Mouse (Mus musculus): ENCODE data around the gene Gimap7. TPM values are rescaled to one million over a fixed set of nuclear protein-coding genes. Genes with fewer than 3 reads are reported as not detected.

The Gimap7 gene
- polyA plus RNA-seq, 1 experiment from 2014 or later, result not detected

- 67% methylated on average over 5 of the region's 5 CpGs for WGBS
- Histone ChIP-seq H3K9me3 (replicated peaks; ENCODE audit: control insufficient read depth, low read length) (no peaks in the 10 kb centered on the region), H3K4me3 (ENCODE audit: low read depth, low read length) (no peak overlapping the region)
Measured at GRCm38 (mm10) chr6:48700251-48701075, 18.0 kb upstream of the Gimap7 start.

GRCm38 (mm10) chr6:48702146-48702545, 16.3 kb upstream of the Gimap7 start:
- 90% methylated on average over 7 of the region's 7 CpGs for WGBS
- H3K4me3 ChIP-seq (ENCODE audit: low read depth, low read length), result no peak overlapping the region
- no peak overlapping the region for H3K9ac ChIP-seq (ENCODE audit: low read length)
- H3K36me3 ChIP-seq (ENCODE audit: control insufficient read depth, insufficient read depth, low read length), result no peaks in the 10 kb centered on the region
- no peaks in the 10 kb centered on the region for H3K27me3 ChIP-seq (replicated peaks; ENCODE audit: control insufficient read depth, insufficient read depth, low read length)
- no peak for ATAC-seq
- no peak overlapping the region for H3K4me2 ChIP-seq (ENCODE audit: low read length)
- no peak overlapping the region for H3K27ac ChIP-seq (ENCODE audit: low read depth, low read length)
- no peak for DNase-seq (ENCODE audit: low spot score)
- no peaks in the 10 kb centered on the region for H3K4me1 ChIP-seq (ENCODE audit: control insufficient read depth, insufficient read depth, low read length)
- no peaks in the 10 kb centered on the region for H3K9me3 ChIP-seq (replicated peaks; ENCODE audit: control insufficient read depth, low read length)

More at GRCm38 (mm10) chr6:48700251-48701075, 18.0 kb upstream of the Gimap7 start:
- Histone ChIP-seq H3K4me2 (ENCODE audit: low read length) (no peak overlapping the region), H3K4me1 (ENCODE audit: control insufficient read depth, insufficient read depth, low read length) (no peaks in the 10 kb centered on the region), H3K27me3 (replicated peaks; ENCODE audit: control insufficient read depth, insufficient read depth, low read length) (no peaks in the 10 kb centered on the region), H3K27ac (ENCODE audit: low read depth, low read length) (no peak overlapping the region), H3K36me3 (ENCODE audit: control insufficient read depth, insufficient read depth, low read length) (no peaks in the 10 kb centered on the region), H3K9ac (ENCODE audit: low read length) (no peak overlapping the region)
- ATAC-seq (no peak), DNase-seq (ENCODE audit: low spot score) (no peak)

DNA sequence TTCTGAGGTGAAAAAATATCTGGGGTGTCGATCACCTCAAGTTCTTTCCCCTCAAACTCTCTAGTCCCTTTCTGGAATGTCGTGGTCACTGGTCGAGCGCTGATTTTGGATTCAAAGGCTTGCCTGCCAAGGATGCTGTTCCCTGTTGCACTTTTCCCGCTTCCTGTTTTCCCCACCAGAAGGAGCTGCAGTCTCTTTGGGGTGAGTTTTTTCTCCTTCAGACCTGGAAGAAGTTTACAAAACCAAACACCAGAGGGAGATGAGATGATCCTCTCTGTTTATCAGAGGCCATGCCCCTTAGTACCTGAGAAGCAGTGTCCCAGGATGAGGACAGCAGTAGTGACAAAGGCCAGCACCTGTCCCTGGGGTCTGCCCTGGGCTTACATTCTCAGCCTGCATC, 15.8 kb upstream of the Gimap7 start:
- Histone ChIP-seq H3K36me3 (ENCODE audit: control insufficient read depth, insufficient read depth, low read length) (no peaks in the 10 kb centered on the region), H3K9ac (ENCODE audit: low read length) (no peak overlapping the region), H3K9me3 (replicated peaks; ENCODE audit: control insufficient read depth, low read length) (no peaks in the 10 kb centered on the region), H3K27ac (ENCODE audit: low read depth, low read length) (no peak overlapping the region), H3K4me1 (ENCODE audit: control insufficient read depth, insufficient read depth, low read length) (no peaks in the 10 kb centered on the region), H3K27me3 (replicated peaks; ENCODE audit: control insufficient read depth, insufficient read depth, low read length) (no peaks in the 10 kb centered on the region), H3K4me3 (ENCODE audit: low read depth, low read length) (no peak overlapping the region), H3K4me2 (ENCODE audit: low read length) (no peak overlapping the region)
- no peak for DNase-seq (ENCODE audit: low spot score)
- 76% methylated on average over 5 of the region's 5 CpGs for WGBS
- no peak for ATAC-seq

GRCm38 (mm10) chr6:48704146-48704545, 14.3 kb upstream of the Gimap7 start:
- H3K9ac ChIP-seq (ENCODE audit: low read length), result no peak overlapping the region
- no peaks in the 10 kb centered on the region for H3K4me1 ChIP-seq (ENCODE audit: control insufficient read depth, insufficient read depth, low read length)
- H3K9me3 ChIP-seq (replicated peaks; ENCODE audit: control insufficient read depth, low read length), result no peaks in the 10 kb centered on the region
- H3K27me3 ChIP-seq (replicated peaks; ENCODE audit: control insufficient read depth, insufficient read depth, low read length), result no peaks in the 10 kb centered on the region
- H3K4me2 ChIP-seq (ENCODE audit: low read length), result no peak overlapping the region
- H3K4me3 ChIP-seq (ENCODE audit: low read depth, low read length), result no peak overlapping the region
- H3K27ac ChIP-seq (ENCODE audit: low read depth, low read length), result no peak overlapping the region
- ATAC-seq (no peak), DNase-seq (ENCODE audit: low spot score) (no peak)
- no peaks in the 10 kb centered on the region for H3K36me3 ChIP-seq (ENCODE audit: control insufficient read depth, insufficient read depth, low read length)

DNA sequence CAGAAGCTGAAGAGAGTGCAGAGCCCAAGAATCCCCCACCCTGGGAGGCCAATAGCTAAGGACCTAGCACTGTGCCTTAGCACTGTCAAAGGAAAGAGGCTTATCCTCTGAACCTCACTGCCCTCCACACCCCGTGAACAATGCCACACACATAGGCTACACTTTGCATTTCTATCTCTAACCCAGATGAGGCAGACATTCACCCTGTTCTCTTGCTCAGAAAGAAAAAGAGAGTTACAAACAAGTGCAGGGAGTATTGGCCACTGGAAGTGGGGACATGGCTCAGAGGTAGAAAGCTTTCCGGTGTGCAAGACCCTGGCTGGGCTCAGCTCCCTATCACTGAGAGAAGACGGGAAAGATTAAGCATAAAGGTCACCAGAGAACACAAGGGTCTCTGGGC, 12.3 kb upstream of the Gimap7 start:
- Histone ChIP-seq H3K4me3 (ENCODE audit: low read depth, low read length) (no peak overlapping the region), H3K27ac (ENCODE audit: low read depth, low read length) (no peak overlapping the region), H3K36me3 (ENCODE audit: control insufficient read depth, insufficient read depth, low read length) (no peaks in the 10 kb centered on the region), H3K4me1 (ENCODE audit: control insufficient read depth, insufficient read depth, low read length) (no peaks in the 10 kb centered on the region), H3K9ac (ENCODE audit: low read length) (no peak overlapping the region), H3K27me3 (replicated peaks; ENCODE audit: control insufficient read depth, insufficient read depth, low read length) (no peaks in the 10 kb centered on the region), H3K9me3 (replicated peaks; ENCODE audit: control insufficient read depth, low read length) (no peaks in the 10 kb centered on the region), H3K4me2 (ENCODE audit: low read length) (no peak overlapping the region)
- ATAC-seq, result no peak
- no peak for DNase-seq (ENCODE audit: low spot score)
- WGBS, result 53% methylated on average over 3 of the region's 3 CpGs

DNA sequence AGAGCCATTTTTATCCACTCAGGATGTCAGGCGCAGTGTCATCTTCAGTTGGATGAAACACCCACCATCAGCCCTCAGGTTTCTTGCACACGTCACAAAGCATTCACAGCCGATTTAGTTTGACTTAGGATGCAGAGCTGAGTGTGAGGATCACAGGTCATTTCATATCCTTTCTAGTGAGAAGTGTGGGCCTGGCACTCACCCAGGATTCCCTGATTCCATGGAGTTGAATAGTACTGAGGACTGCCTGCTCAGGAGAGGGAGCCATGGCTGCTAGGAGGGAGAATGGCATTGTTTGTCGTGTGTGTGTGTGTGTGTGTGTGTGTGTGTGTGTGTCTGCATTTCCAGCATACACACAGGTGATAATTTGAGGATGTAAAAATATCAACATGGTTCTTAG, 1.9 kb downstream of the Gimap7 start:
- 85% methylated on average over 4 of the region's 4 CpGs for WGBS
- ATAC-seq (no peak), DNase-seq (ENCODE audit: low spot score) (no peak)

DNA sequence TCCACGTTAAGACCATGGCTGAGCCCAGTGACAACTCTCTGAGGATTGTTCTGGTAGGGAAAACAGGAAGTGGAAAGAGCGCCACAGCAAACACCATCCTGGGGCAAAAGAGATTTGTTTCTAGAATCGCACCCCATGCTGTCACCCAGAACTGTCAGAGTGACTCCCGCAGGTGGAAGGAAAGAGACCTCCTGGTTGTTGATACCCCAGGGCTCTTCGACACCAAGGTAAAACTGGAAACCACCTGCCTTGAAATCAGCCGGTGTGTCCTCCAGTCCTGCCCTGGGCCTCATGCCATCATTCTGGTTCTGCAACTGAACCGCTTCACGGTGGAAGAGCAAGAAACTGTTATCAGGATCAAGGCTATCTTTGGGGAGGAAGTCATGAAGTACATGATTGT, 5.0 kb downstream of the Gimap7 start:
- Histone ChIP-seq H3K36me3 (ENCODE audit: control insufficient read depth, insufficient read depth, low read length) (no peaks in the 10 kb centered on the region), H3K9ac (ENCODE audit: low read length) (no peak overlapping the region), H3K9me3 (replicated peaks; ENCODE audit: control insufficient read depth, low read length) (no peaks in the 10 kb centered on the region), H3K27me3 (replicated peaks; ENCODE audit: control insufficient read depth, insufficient read depth, low read length) (no peaks in the 10 kb centered on the region), H3K4me1 (ENCODE audit: control insufficient read depth, insufficient read depth, low read length) (no peaks in the 10 kb centered on the region), H3K4me3 (ENCODE audit: low read depth, low read length) (no peak overlapping the region), H3K27ac (ENCODE audit: low read depth, low read length) (no peak overlapping the region), H3K4me2 (ENCODE audit: low read length) (no peak overlapping the region)
- DNase-seq (ENCODE audit: low spot score), result no peak
- WGBS, result 92% methylated on average over 8 of the region's 8 CpGs
- ATAC-seq, result no peak

More for the DNA sequence above, 1.9 kb downstream of the Gimap7 start:
- H3K4me2 ChIP-seq (ENCODE audit: low read length), result no peak overlapping the region
- no peak overlapping the region for H3K27ac ChIP-seq (ENCODE audit: low read depth, low read length)
- no peaks in the 10 kb centered on the region for H3K4me1 ChIP-seq (ENCODE audit: control insufficient read depth, insufficient read depth, low read length)
- H3K9me3 ChIP-seq (replicated peaks; ENCODE audit: control insufficient read depth, low read length), result no peaks in the 10 kb centered on the region
- H3K36me3 ChIP-seq (ENCODE audit: control insufficient read depth, insufficient read depth, low read length), result no peaks in the 10 kb centered on the region
- no peak overlapping the region for H3K4me3 ChIP-seq (ENCODE audit: low read depth, low read length)
- H3K27me3 ChIP-seq (replicated peaks; ENCODE audit: control insufficient read depth, insufficient read depth, low read length), result no peaks in the 10 kb centered on the region
- H3K9ac ChIP-seq (ENCODE audit: low read length), result no peak overlapping the region

- Histone ChIP-seq H3K27me3 (replicated peaks; ENCODE audit: control insufficient read depth, insufficient read depth, low read length) (no peaks in the 10 kb centered on the region), H3K4me1 (ENCODE audit: control insufficient read depth, insufficient read depth, low read length) (no peaks in the 10 kb centered on the region), H3K27ac (ENCODE audit: low read depth, low read length) (no peak overlapping the region), H3K4me3 (ENCODE audit: low read depth, low read length) (no peak overlapping the region), H3K9me3 (replicated peaks; ENCODE audit: control insufficient read depth, low read length) (no peaks in the 10 kb centered on the region), H3K36me3 (ENCODE audit: control insufficient read depth, insufficient read depth, low read length) (no peaks in the 10 kb centered on the region), H3K9ac (ENCODE audit: low read length) (no peak overlapping the region), H3K4me2 (ENCODE audit: low read length) (no peak overlapping the region)
- DNase-seq (ENCODE audit: low spot score), result peak; percentile 50
- 0% methylated on average over 1 of the region's 1 CpGs for WGBS
- ATAC-seq, result no peak
Measured at GRCm38 (mm10) chr6:48725476-48725875, 7.1 kb downstream of the Gimap7 start.

GRCm38 (mm10) chr6:48727761-48728160, 9.3 kb downstream of the Gimap7 start:
- WGBS, result 89% methylated on average over 5 of the region's 5 CpGs
- no peak overlapping the region for H3K4me3 ChIP-seq (ENCODE audit: low read depth, low read length)

More at GRCm38 (mm10) chr6:48727761-48728160, 9.3 kb downstream of the Gimap7 start:
- no peaks in the 10 kb centered on the region for H3K4me1 ChIP-seq (ENCODE audit: control insufficient read depth, insufficient read depth, low read length)
- H3K36me3 ChIP-seq (ENCODE audit: control insufficient read depth, insufficient read depth, low read length), result no peaks in the 10 kb centered on the region
- no peak for DNase-seq (ENCODE audit: low spot score)
- ATAC-seq, result no peak
- H3K9ac ChIP-seq (ENCODE audit: low read length), result no peak overlapping the region
- H3K27me3 ChIP-seq (replicated peaks; ENCODE audit: control insufficient read depth, insufficient read depth, low read length), result no peaks in the 10 kb centered on the region
- no peaks in the 10 kb centered on the region for H3K9me3 ChIP-seq (replicated peaks; ENCODE audit: control insufficient read depth, low read length)
- no peak overlapping the region for H3K27ac ChIP-seq (ENCODE audit: low read depth, low read length)
- H3K4me2 ChIP-seq (ENCODE audit: low read length), result no peak overlapping the region
